Mouse (Mus musculus) megakaryocyte progenitor cell, adult 5-6 weeks (primary cell): Measurements from ENCODE around the gene Atp6v0d1. TPM values are rescaled to one million over a fixed set of nuclear protein-coding genes. Genes with fewer than 3 reads are reported as not detected.
A peak's percentile ranks its signal among the peaks of the same experiment; 100 is the strongest.

Experiments used
- ATAC-seq: replicated peaks from 2 replicates; pipeline ENCODE4 v1.8.0; 2016; ENCODE audit warnings: mild to moderate bottlenecking, moderate TSS enrichment, inconsistent platforms; ENCODE audit not compliant: poor library complexity
- total RNA-seq, 2 experiments: library from RNA; stranded (forward) in 1 of 2; stranded (reverse) in 1 of 2; fragments of 157-497, 149-512 nt in 1 of 2; fragments of 200-1000 nt in 1 of 2; gene quantifications; 2 replicates each; pipeline versions ENCODE4 v1.2.3 to v1.2.4; 2015 to 2017

Atp6v0d1 gene
- total RNA-seq, 2 experiments from 2014 or later, result 56.6 to 142 TPM

DNA sequence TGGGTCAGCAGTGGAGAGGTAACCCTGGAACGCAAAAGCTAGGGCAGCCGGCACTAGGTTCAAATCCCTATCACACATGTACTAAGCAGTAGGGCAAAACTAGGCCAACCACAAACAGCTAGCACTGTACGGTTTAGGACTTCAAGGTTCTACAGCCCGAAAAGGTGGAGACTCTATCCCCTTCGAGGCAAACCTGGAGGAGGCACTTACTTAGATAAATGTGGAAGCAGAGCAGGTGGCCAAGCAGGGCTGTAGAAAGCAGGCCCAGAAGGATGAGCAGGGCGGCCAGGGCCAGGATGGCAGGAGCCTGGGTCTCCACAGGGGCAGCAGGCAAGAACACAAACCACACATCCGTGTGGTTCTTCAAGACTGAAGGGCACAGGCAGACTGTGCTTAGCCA is 89.7 kb downstream of the Atp6v0d1 start:
- ATAC-seq, result no peak

DNA sequence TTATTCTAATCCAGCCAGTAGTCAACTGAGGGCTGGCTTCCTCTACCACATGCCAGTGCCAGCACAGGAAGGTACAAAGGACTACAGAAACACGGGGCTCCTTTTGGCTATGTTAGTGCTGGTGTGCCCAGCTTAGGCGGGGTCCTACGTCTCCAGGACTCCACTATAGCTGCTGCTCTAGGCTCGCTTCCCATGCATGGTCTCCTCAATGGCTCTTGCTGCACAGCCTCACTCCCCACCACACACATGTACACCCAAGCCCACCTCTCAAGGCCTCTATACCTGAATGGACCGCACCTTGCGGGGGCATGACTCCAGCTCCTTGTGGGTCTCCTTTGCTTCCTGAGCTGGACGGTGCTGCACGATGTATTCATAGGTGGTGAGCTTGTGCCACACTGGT is 90.1 kb downstream of the Atp6v0d1 start:
- ATAC-seq, result no peak

DNA sequence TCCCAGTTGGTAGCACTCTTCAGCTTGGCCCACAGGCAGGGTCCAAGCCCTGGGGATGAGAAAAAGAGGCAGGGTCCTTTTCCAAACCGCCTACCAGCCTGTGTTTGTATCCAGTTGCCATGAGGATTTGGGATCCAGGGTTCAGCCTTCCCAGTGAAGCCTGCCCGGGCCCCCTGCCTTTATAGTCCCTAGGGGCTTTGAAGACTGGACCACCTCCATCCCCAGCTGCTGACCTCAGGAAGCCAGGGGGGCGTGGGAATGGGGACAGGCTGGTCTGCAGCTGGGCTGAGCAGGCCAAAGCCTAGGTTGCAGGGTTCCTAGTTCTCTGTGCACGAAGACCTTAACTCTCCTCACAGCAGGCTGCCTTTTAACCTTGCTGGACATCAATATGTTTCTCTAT is 90.6 kb downstream of the Atp6v0d1 start:
- no peak for ATAC-seq

- 0 out of 2 replicates have a peak, but pooled peaks have one; percentile 4 for ATAC-seq
Observed at GRCm38 (mm10) chr8:105474680-105475079, 91.2 kb downstream of the Atp6v0d1 start.

Other genes with a start within 250 kb of the Atp6v0d1 start
- 1.2 and 2.0 TPM in 2 replicates for gene Lrrc29, start 239.8 kb downstream of the Atp6v0d1 start, total RNA-seq (2015)
- 1.3 and 2.9 TPM in 2 replicates for gene Lrrc29, start 239.8 kb downstream of the Atp6v0d1 start, total RNA-seq (2017)
- gene Tmem208, start 239.7 kb downstream of the Atp6v0d1 start, total RNA-seq (2015), result 70.7 and 84.0 TPM in 2 replicates
- 41.0 and 50.3 TPM in 2 replicates for gene Tmem208, start 239.7 kb downstream of the Atp6v0d1 start, total RNA-seq (2017)
- 5.0 and 6.2 TPM in 2 replicates for gene Fhod1, start 218.1 kb downstream of the Atp6v0d1 start, total RNA-seq (2015)
- 2.3 and 2.9 TPM in 2 replicates for gene Fhod1, start 218.1 kb downstream of the Atp6v0d1 start, total RNA-seq (2017)
- 0.54 and 0.79 TPM in 2 replicates for gene Slc9a5, start 217.2 kb downstream of the Atp6v0d1 start, total RNA-seq (2015)
- under 0.01 and 0.61 TPM in 2 replicates for gene Slc9a5, start 217.2 kb downstream of the Atp6v0d1 start, total RNA-seq (2017)
- not detected in 2 replicates for gene Plekhg4, start 192.8 kb downstream of the Atp6v0d1 start, total RNA-seq (2015)
- not detected in 2 replicates for gene Plekhg4, start 192.8 kb downstream of the Atp6v0d1 start, total RNA-seq (2017)
- not detected in 2 replicates for gene Kctd19, start 152.5 kb downstream of the Atp6v0d1 start, total RNA-seq (2015)
- 0.12 TPM in 1 of 2 replicates, not detected in the other for gene Kctd19, start 152.5 kb downstream of the Atp6v0d1 start, total RNA-seq (2017)
- 0.30 TPM in 1 of 2 replicates, not detected in the other for gene Lrrc36, start 152.5 kb downstream of the Atp6v0d1 start, total RNA-seq (2015)
- 0.91 and 1.2 TPM in 2 replicates for gene Lrrc36, start 152.5 kb downstream of the Atp6v0d1 start, total RNA-seq (2017)
- gene Tppp3, start 94.5 kb downstream of the Atp6v0d1 start, total RNA-seq (2015), result 0.27 TPM in 1 of 2 replicates, not detected in the other
- gene Tppp3, start 94.5 kb downstream of the Atp6v0d1 start, total RNA-seq (2017), result 0.57 and 2.4 TPM in 2 replicates
- gene Zdhhc1, start 69.1 kb downstream of the Atp6v0d1 start, total RNA-seq (2015), result 4.8 and 5.7 TPM in 2 replicates
- 2.7 and 5.0 TPM in 2 replicates for gene Zdhhc1, start 69.1 kb downstream of the Atp6v0d1 start, total RNA-seq (2017)
- gene Hsd11b2, start 47.3 kb downstream of the Atp6v0d1 start, total RNA-seq (2015), result 0.10 and 0.12 TPM in 2 replicates
- not detected in 2 replicates for gene Hsd11b2, start 47.3 kb downstream of the Atp6v0d1 start, total RNA-seq (2017)
- gene Ripor1, start 39.2 kb upstream of the Atp6v0d1 start, total RNA-seq (2015), result 46.9 and 53.0 TPM in 2 replicates
- gene Ripor1, start 39.2 kb upstream of the Atp6v0d1 start, total RNA-seq (2017), result 6.4 and 6.6 TPM in 2 replicates
- gene Ctcf, start 70.5 kb upstream of the Atp6v0d1 start, total RNA-seq (2015), result 95.7 and 103 TPM in 2 replicates
- gene Ctcf, start 70.5 kb upstream of the Atp6v0d1 start, total RNA-seq (2017), result 88.1 and 104 TPM in 2 replicates
- not detected in 2 replicates for gene Agrp, start 71.3 kb upstream of the Atp6v0d1 start, total RNA-seq (2015)
- gene Agrp, start 71.3 kb upstream of the Atp6v0d1 start, total RNA-seq (2017), result not detected in 2 replicates
- 2.2 and 3.4 TPM in 2 replicates for gene Carmil2, start 120.2 kb upstream of the Atp6v0d1 start, total RNA-seq (2015)
- 2.0 and 2.2 TPM in 2 replicates for gene Carmil2, start 120.2 kb upstream of the Atp6v0d1 start, total RNA-seq (2017)
- gene Acd, start 135.1 kb upstream of the Atp6v0d1 start, total RNA-seq (2015), result 40.1 and 56.7 TPM in 2 replicates
- gene Acd, start 135.1 kb upstream of the Atp6v0d1 start, total RNA-seq (2017), result 21.4 and 28.1 TPM in 2 replicates
- 5.8 and 7.1 TPM in 2 replicates for gene Pard6a, start 135.1 kb upstream of the Atp6v0d1 start, total RNA-seq (2015)
- 16.2 and 23.9 TPM in 2 replicates for gene Pard6a, start 135.1 kb upstream of the Atp6v0d1 start, total RNA-seq (2017)
- gene 4933405L10Rik, start 141.6 kb upstream of the Atp6v0d1 start, total RNA-seq (2015), result not detected in 2 replicates
- not detected in 2 replicates for gene 4933405L10Rik, start 141.6 kb upstream of the Atp6v0d1 start, total RNA-seq (2017)
- 12.7 and 13.0 TPM in 2 replicates for gene Enkd1, start 142.2 kb upstream of the Atp6v0d1 start, total RNA-seq (2015)
- 10.4 and 13.9 TPM in 2 replicates for gene Enkd1, start 142.2 kb upstream of the Atp6v0d1 start, total RNA-seq (2017)
- 0.74 and 1.0 TPM in 2 replicates for gene Gfod2, start 192.6 kb upstream of the Atp6v0d1 start, total RNA-seq (2015)
- gene Gfod2, start 192.6 kb upstream of the Atp6v0d1 start, total RNA-seq (2017), result 1.4 and 4.2 TPM in 2 replicates